Mouse (Mus musculus): Measurements from ENCODE around the gene Cln6. TPM values are rescaled to one million over a fixed set of nuclear protein-coding genes. Genes with fewer than 3 reads are reported as not detected.

Gene Cln6
- total and polyA plus RNA-seq, 3 experiments, result 29.4 to 52.1 TPM; not detected in 1

GRCm38 (mm10) chr9:62851571-62851970 is 13.0 kb downstream of the Cln6 start:
- Histone ChIP-seq H3K4me3 (ENCODE audit: control insufficient read depth in 1 of 2, insufficient read depth in 1 of 2, low read depth in 2 of 2, low read length in 2 of 2) (no peak overlapping the region), H3K27ac (ENCODE audit: control insufficient read depth, low read depth, low read length) (no peak overlapping the region), H3K27me3 (ENCODE audit: control insufficient read depth in 1 of 2, insufficient read depth in 2 of 2, low read length in 2 of 2) (no peaks in the 10 kb centered on the region), H3K4me1 (ENCODE audit: control insufficient read depth in 1 of 2, insufficient read depth in 2 of 2, low read length in 2 of 2) (no peaks in the 10 kb centered on the region), H3K79me2 (ENCODE audit: control insufficient read depth, insufficient read depth, low read length, poor library complexity) (no peaks in the 10 kb centered on the region), H3K9ac (ENCODE audit: control insufficient read depth, low read depth, low read length, poor library complexity, severe bottlenecking) (no peak overlapping the region), H3K9me3 (replicated peaks; ENCODE audit: insufficient read depth, low read length) (no peaks in the 10 kb centered on the region), H3K36me3 (ENCODE audit: control insufficient read depth in 1 of 2, insufficient read depth in 2 of 2, low read length in 2 of 2) (no peaks in the 10 kb centered on the region)
- TF ChIP-seq RCOR1 (IDR thresholded peaks at IDR 0.05; ENCODE audit: low read depth, low read length) (no peak), MEF2A (IDR thresholded peaks at IDR 0.05; ENCODE audit: extremely low read depth, insufficient replicate concordance, low read depth, low read length, poor library complexity, severe bottlenecking) (no peak), NELFE (IDR thresholded peaks at IDR 0.05; ENCODE audit: low read depth, low read length) (no peak), SMC3 (IDR thresholded peaks at IDR 0.05; ENCODE audit: low read depth, low read length) (no peak), E2F4 (IDR thresholded peaks at IDR 0.05; ENCODE audit: borderline replicate concordance, low read depth, low read length) (no peak), MAZ (IDR thresholded peaks at IDR 0.05; ENCODE audit: low read depth, low read length) (no peak), POLR2AphosphoS2 (IDR thresholded peaks at IDR 0.05; ENCODE audit: low read length) (no peak), MYB (IDR thresholded peaks at IDR 0.05; ENCODE audit: low read depth, low read length) (no peak), ETS1 (IDR thresholded peaks at IDR 0.05; ENCODE audit: low read depth, low read length) (no peak), KAT2A (conservative IDR thresholded peaks at IDR 0.05; ENCODE audit: low read depth, low read length) (no peak), RAD21 (IDR thresholded peaks at IDR 0.05; ENCODE audit: low read depth, low read length) (no peak), POLR2A (IDR thresholded peaks at IDR 0.05; ENCODE audit: control insufficient read depth in 1 of 2, insufficient read depth in 1 of 2, low read depth in 1 of 2, low read length in 2 of 2, poor library complexity in 1 of 2) (no peak), HCFC1 (IDR thresholded peaks at IDR 0.05; ENCODE audit: low read depth, low read length) (no peak), CTCF (IDR thresholded peaks at IDR 0.05 in 2 of 3, conservative IDR thresholded peaks at IDR 0.05 in 1 of 3; ENCODE audit: control insufficient read depth in 1 of 3, insufficient read depth in 1 of 3, low read depth in 2 of 3, low read length in 3 of 3, poor library complexity in 1 of 3, severe bottlenecking in 1 of 3) (no peak), MAFK (IDR thresholded peaks at IDR 0.05; ENCODE audit: borderline replicate concordance, low read depth, low read length) (no peak), TBP (IDR thresholded peaks at IDR 0.05; ENCODE audit: low read depth, low read length) (no peak), ELF1 (IDR thresholded peaks at IDR 0.05; ENCODE audit: low read depth, low read length) (no peak), MYC (IDR thresholded peaks at IDR 0.05; ENCODE audit: low read depth, low read length) (no peak), ZNF384 (IDR thresholded peaks at IDR 0.05; ENCODE audit: low read depth, low read length) (no peak)
- DNase-seq (ENCODE audit: low read depth, low spot score), result no peak

- H3K9ac ChIP-seq (ENCODE audit: control insufficient read depth, low read depth, low read length, poor library complexity, severe bottlenecking), result no peak overlapping the region
- no peak for TF ChIP-seq GATA1 (IDR thresholded peaks at IDR 0.05; ENCODE audit: low read depth, low read length)
- no peak for TF ChIP-seq POLR2A (IDR thresholded peaks at IDR 0.05; ENCODE audit: control insufficient read depth in 1 of 2, insufficient read depth in 1 of 2, low read depth in 1 of 2, low read length in 2 of 2, poor library complexity in 1 of 2)
- no peak for TF ChIP-seq GABPA (IDR thresholded peaks at IDR 0.05; ENCODE audit: low read depth, low read length)
- TF ChIP-seq ZNF384 (IDR thresholded peaks at IDR 0.05; ENCODE audit: low read depth, low read length), result no peak
- no peak for TF ChIP-seq CTCF (IDR thresholded peaks at IDR 0.05 in 2 of 3, conservative IDR thresholded peaks at IDR 0.05 in 1 of 3; ENCODE audit: control insufficient read depth in 1 of 3, insufficient read depth in 1 of 3, low read depth in 2 of 3, low read length in 3 of 3, poor library complexity in 1 of 3, severe bottlenecking in 1 of 3)
- TF ChIP-seq ZMIZ1 (IDR thresholded peaks at IDR 0.05; ENCODE audit: low read depth, low read length), result no peak
- no peak for TF ChIP-seq MYB (IDR thresholded peaks at IDR 0.05; ENCODE audit: low read depth, low read length)
- no peak for TF ChIP-seq MXI1 (IDR thresholded peaks at IDR 0.05; ENCODE audit: low read depth, low read length)
- no peak for TF ChIP-seq JUND (IDR thresholded peaks at IDR 0.05; ENCODE audit: low read depth, low read length)
- TF ChIP-seq TAL1 (IDR thresholded peaks at IDR 0.05; ENCODE audit: low read length), result no peak
- TF ChIP-seq ZC3H11A (IDR thresholded peaks at IDR 0.05; ENCODE audit: low read depth, low read length), result no peak
- TF ChIP-seq NELFE (IDR thresholded peaks at IDR 0.05; ENCODE audit: low read depth, low read length), result no peak
- no peak for TF ChIP-seq POLR2AphosphoS2 (IDR thresholded peaks at IDR 0.05; ENCODE audit: low read length)
- TF ChIP-seq RAD21 (IDR thresholded peaks at IDR 0.05; ENCODE audit: low read depth, low read length), result no peak
- no peak for TF ChIP-seq HCFC1 (IDR thresholded peaks at IDR 0.05; ENCODE audit: low read depth, low read length)
- no peak for TF ChIP-seq CHD2 (IDR thresholded peaks at IDR 0.05; ENCODE audit: low read length)
- TF ChIP-seq POLR2AphosphoS5 (IDR thresholded peaks at IDR 0.05; ENCODE audit: borderline replicate concordance, low read depth, low read length), result no peak
- no peak overlapping the region for H3K4me3 ChIP-seq (ENCODE audit: control insufficient read depth in 1 of 2, insufficient read depth in 1 of 2, low read depth in 2 of 2, low read length in 2 of 2)
- no peaks in the 10 kb centered on the region for H3K9me3 ChIP-seq (replicated peaks; ENCODE audit: insufficient read depth, low read length)
- no peaks in the 10 kb centered on the region for H3K27me3 ChIP-seq (ENCODE audit: control insufficient read depth in 1 of 2, insufficient read depth in 2 of 2, low read length in 2 of 2)
- no peaks in the 10 kb centered on the region for H3K79me2 ChIP-seq (ENCODE audit: control insufficient read depth, insufficient read depth, low read length, poor library complexity)
- H3K27ac ChIP-seq (ENCODE audit: control insufficient read depth, low read depth, low read length), result no peak overlapping the region
- DNase-seq (ENCODE audit: low read depth, low spot score), result no peak
- H3K4me1 ChIP-seq (ENCODE audit: control insufficient read depth in 1 of 2, insufficient read depth in 2 of 2, low read length in 2 of 2), result no peaks in the 10 kb centered on the region
- no peaks in the 10 kb centered on the region for H3K36me3 ChIP-seq (ENCODE audit: control insufficient read depth in 1 of 2, insufficient read depth in 2 of 2, low read length in 2 of 2)
These were observed 15.9 kb downstream of the Cln6 start for GRCm38 (mm10) chr9:62854483-62854882.

All from MEL (cell line).